Mouse (Mus musculus): ENCODE results near the gene Agrp. TPM values are rescaled to one million over a fixed set of nuclear protein-coding genes. Genes with fewer than 3 reads are reported as not detected.

Gene Agrp
- polyA plus RNA-seq, 1 experiment: not detected

- H3K9me3 ChIP-seq (replicated peaks; ENCODE audit: control insufficient read depth, insufficient read depth, low read length, poor library complexity, severe bottlenecking): no peaks in the 10 kb centered on the region
- H3K27me3 ChIP-seq (ENCODE audit: control insufficient read depth, insufficient read depth, low read length, poor library complexity, severe bottlenecking): peaks cover 3% of the 10 kb centered on the region; the same call in 1 of the 2 replicates
- peaks cover 4% of the 10 kb centered on the region for H3K4me1 ChIP-seq (ENCODE audit: control insufficient read depth, insufficient read depth, low read length)
- no peaks in the 10 kb centered on the region for H3K36me3 ChIP-seq (ENCODE audit: control insufficient read depth, insufficient read depth, low read length, poor library complexity, severe bottlenecking)
- no peak overlapping the region for H3K27ac ChIP-seq (ENCODE audit: insufficient read depth, low read length)
- no peak overlapping the region for H3K9ac ChIP-seq (ENCODE audit: low read depth, poor library complexity, severe bottlenecking)
- TF ChIP-seq CTCF (IDR thresholded peaks at IDR 0.05; ENCODE audit: low read depth, low read length): no peak
- no peak for TF ChIP-seq EP300 (IDR thresholded peaks at IDR 0.05; ENCODE audit: insufficient read depth, low read depth, low read length)
- TF ChIP-seq POLR2A (IDR thresholded peaks at IDR 0.05; ENCODE audit: insufficient read depth, low read length): no peak
- H3K4me3 ChIP-seq (ENCODE audit: low read depth, low read length): no peak overlapping the region
These were observed 27.4 kb downstream of the Agrp start for GRCm38 (mm10) chr8:105609771-105610170.

- Histone ChIP-seq H3K27ac (ENCODE audit: insufficient read depth, low read length) (no peak overlapping the region), H3K4me3 (ENCODE audit: low read depth, low read length) (no peak overlapping the region), H3K9me3 (replicated peaks; ENCODE audit: control insufficient read depth, insufficient read depth, low read length, poor library complexity, severe bottlenecking) (no peaks in the 10 kb centered on the region), H3K36me3 (ENCODE audit: control insufficient read depth, insufficient read depth, low read length, poor library complexity, severe bottlenecking) (no peaks in the 10 kb centered on the region), H3K9ac (ENCODE audit: low read depth, poor library complexity, severe bottlenecking) (no peak overlapping the region), H3K4me1 (ENCODE audit: control insufficient read depth, insufficient read depth, low read length) (peaks cover 4% of the 10 kb centered on the region), H3K27me3 (ENCODE audit: control insufficient read depth, insufficient read depth, low read length, poor library complexity, severe bottlenecking) (peaks cover 3% of the 10 kb centered on the region; the same call in 1 of the 2 replicates)
- TF ChIP-seq EP300 (IDR thresholded peaks at IDR 0.05; ENCODE audit: insufficient read depth, low read depth, low read length) (no peak), CTCF (IDR thresholded peaks at IDR 0.05; ENCODE audit: low read depth, low read length) (no peak), POLR2A (IDR thresholded peaks at IDR 0.05; ENCODE audit: insufficient read depth, low read length) (no peak)
These were observed 27.8 kb downstream of the Agrp start for GRCm38 (mm10) chr8:105609355-105609754.

- Histone ChIP-seq H3K9me3 (replicated peaks; ENCODE audit: control insufficient read depth, insufficient read depth, low read length, poor library complexity, severe bottlenecking) (no peaks in the 10 kb centered on the region), H3K4me1 (ENCODE audit: control insufficient read depth, insufficient read depth, low read length) (peaks cover 4% of the 10 kb centered on the region), H3K36me3 (ENCODE audit: control insufficient read depth, insufficient read depth, low read length, poor library complexity, severe bottlenecking) (no peaks in the 10 kb centered on the region), H3K27me3 (ENCODE audit: control insufficient read depth, insufficient read depth, low read length, poor library complexity, severe bottlenecking) (peaks cover 3% of the 10 kb centered on the region; the same call in 1 of the 2 replicates), H3K9ac (ENCODE audit: low read depth, poor library complexity, severe bottlenecking) (no peak overlapping the region), H3K27ac (ENCODE audit: insufficient read depth, low read length) (no peak overlapping the region), H3K4me3 (ENCODE audit: low read depth, low read length) (no peak overlapping the region)
- TF ChIP-seq POLR2A (IDR thresholded peaks at IDR 0.05; ENCODE audit: insufficient read depth, low read length) (no peak), EP300 (IDR thresholded peaks at IDR 0.05; ENCODE audit: insufficient read depth, low read depth, low read length) (no peak), CTCF (IDR thresholded peaks at IDR 0.05; ENCODE audit: low read depth, low read length) (peak; percentile 53)
These were observed 29.5 kb downstream of the Agrp start for GRCm38 (mm10) chr8:105607684-105608083.

DNA sequence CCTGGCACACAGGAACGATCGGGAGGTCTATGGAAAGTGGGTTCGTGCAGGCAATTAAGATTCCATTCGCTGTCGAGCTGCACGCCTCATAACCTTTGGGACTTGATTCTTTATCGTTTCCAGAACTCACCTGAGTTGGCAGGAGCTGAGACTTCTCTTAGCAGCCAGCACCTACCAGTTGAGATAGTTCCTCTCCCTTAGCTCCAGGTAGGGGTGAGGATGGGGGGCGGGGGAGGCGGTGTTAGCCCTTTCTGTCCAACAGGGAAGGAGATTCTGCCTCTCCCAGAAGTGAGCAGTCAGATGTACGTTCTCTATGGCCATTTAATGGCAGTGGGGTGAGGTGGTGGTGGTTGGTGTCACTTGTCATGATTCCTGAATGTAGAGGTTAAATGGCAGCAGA lies 30.1 kb downstream of the Agrp start:
- no peak for TF ChIP-seq EP300 (IDR thresholded peaks at IDR 0.05; ENCODE audit: insufficient read depth, low read depth, low read length)
- no peak for TF ChIP-seq CTCF (IDR thresholded peaks at IDR 0.05; ENCODE audit: low read depth, low read length)
- TF ChIP-seq POLR2A (IDR thresholded peaks at IDR 0.05; ENCODE audit: insufficient read depth, low read length): no peak
- H3K9ac ChIP-seq (ENCODE audit: low read depth, poor library complexity, severe bottlenecking): peak overlapping the region; percentile 4; the same call in 1 of the 2 replicates
- H3K27ac ChIP-seq (ENCODE audit: insufficient read depth, low read length): no peak overlapping the region

GRCm38 (mm10) chr8:105606189-105607023 lies 30.8 kb downstream of the Agrp start:
- Histone ChIP-seq H3K9me3 (replicated peaks; ENCODE audit: control insufficient read depth, insufficient read depth, low read length, poor library complexity, severe bottlenecking) (no peaks in the 10 kb centered on the region), H3K9ac (ENCODE audit: low read depth, poor library complexity, severe bottlenecking) (peak overlapping the region; percentile 87), H3K4me3 (ENCODE audit: low read depth, low read length) (peak overlapping the region; percentile 91), H3K27ac (ENCODE audit: insufficient read depth, low read length) (no peak overlapping the region), H3K36me3 (ENCODE audit: control insufficient read depth, insufficient read depth, low read length, poor library complexity, severe bottlenecking) (no peaks in the 10 kb centered on the region), H3K4me1 (ENCODE audit: control insufficient read depth, insufficient read depth, low read length) (peaks cover 4% of the 10 kb centered on the region), H3K27me3 (ENCODE audit: control insufficient read depth, insufficient read depth, low read length, poor library complexity, severe bottlenecking) (no peaks in the 10 kb centered on the region)
- TF ChIP-seq CTCF (IDR thresholded peaks at IDR 0.05; ENCODE audit: low read depth, low read length) (no peak), POLR2A (IDR thresholded peaks at IDR 0.05; ENCODE audit: insufficient read depth, low read length) (no peak), EP300 (IDR thresholded peaks at IDR 0.05; ENCODE audit: insufficient read depth, low read depth, low read length) (no peak)

More for the DNA sequence above, 30.1 kb downstream of the Agrp start:
- peaks cover 4% of the 10 kb centered on the region for H3K4me1 ChIP-seq (ENCODE audit: control insufficient read depth, insufficient read depth, low read length)
- H3K27me3 ChIP-seq (ENCODE audit: control insufficient read depth, insufficient read depth, low read length, poor library complexity, severe bottlenecking): peaks cover 2% of the 10 kb centered on the region; the same call in 1 of the 2 replicates
- no peaks in the 10 kb centered on the region for H3K9me3 ChIP-seq (replicated peaks; ENCODE audit: control insufficient read depth, insufficient read depth, low read length, poor library complexity, severe bottlenecking)
- peak overlapping the region; percentile 91 for H3K4me3 ChIP-seq (ENCODE audit: low read depth, low read length)
- no peaks in the 10 kb centered on the region for H3K36me3 ChIP-seq (ENCODE audit: control insufficient read depth, insufficient read depth, low read length, poor library complexity, severe bottlenecking)
